Mouse (Mus musculus): Measurements from ENCODE around the gene Ppp1r3e. TPM values are rescaled to one million over a fixed set of nuclear protein-coding genes. Genes with fewer than 3 reads are reported as not detected.

Ppp1r3e gene
- 1.1 TPM for polyA plus RNA-seq (2012; fragmentation: generic; extraction: Trizol)
- long read RNA-seq, experiment 1, partial matches to known transcripts, result 0 of 3 reads
- long read RNA-seq, experiment 1, other reads (novel, unspliced or antisense), result 0 of 3 reads
- long read RNA-seq, experiment 2, partial matches to known transcripts, result 0 of 4 reads
- long read RNA-seq, experiment 2, other reads (novel, unspliced or antisense), result 0 of 4 reads

- Histone ChIP-seq H3K36me3 (ENCODE audit: control insufficient read depth, insufficient read depth) (no peaks in the 10 kb centered on the region), H3K4me3 (ENCODE audit: insufficient read depth, poor library complexity, severe bottlenecking) (peak within 1 kb of the TSS; percentile 48), H3K27me3 (ENCODE audit: control insufficient read depth, insufficient read depth, insufficient read length) (no peaks in the 10 kb centered on the region), H3K79me3 (ENCODE audit: low read depth) (no peaks in the 10 kb centered on the region), H3ac (ENCODE audit: control insufficient read depth, insufficient read length, low read depth) (peak within 1 kb of the TSS; percentile 81), H3K79me2 (ENCODE audit: control insufficient read depth, insufficient read depth) (no peaks in the 10 kb centered on the region)
- TF ChIP-seq FOSL1 (IDR thresholded peaks at IDR 0.05; ENCODE audit: insufficient read depth, low read length, poor library complexity, severe bottlenecking), result no peak
Measured at GRCm38 (mm10) chr14:54877048-54877715, at the start of gene Ppp1r3e. TSS of gene Ppp1r3e (minus strand) at chr14:54877550.

GRCm38 (mm10) chr14:54926401-54927158 is 49.2 kb upstream of the Ppp1r3e start:
- Histone ChIP-seq H3K79me3 (ENCODE audit: low read depth) (no peaks in the 10 kb centered on the region), H3ac (ENCODE audit: control insufficient read depth, insufficient read length, low read depth) (no peak overlapping the region), H3K79me2 (ENCODE audit: control insufficient read depth, insufficient read depth) (no peaks in the 10 kb centered on the region), H3K36me3 (ENCODE audit: control insufficient read depth, insufficient read depth) (no peaks in the 10 kb centered on the region), H3K4me3 (ENCODE audit: insufficient read depth, poor library complexity, severe bottlenecking) (no peak overlapping the region), H3K27me3 (ENCODE audit: control insufficient read depth, insufficient read depth, insufficient read length) (peaks cover 39% of the 10 kb centered on the region)
- TF ChIP-seq MYOG (IDR thresholded peaks at IDR 0.05; ENCODE audit: control insufficient read depth, extremely low read depth, insufficient read length), result no peak

GRCm38 (mm10) chr14:54925349-54926342 is 48.3 kb upstream of the Ppp1r3e start, which contains the start of gene Efs:
TSS of gene Efs (minus strand) at chr14:54926126.
- no peak within 1 kb of the TSS for H3ac ChIP-seq (ENCODE audit: control insufficient read depth, insufficient read length, low read depth)
- H3K79me3 ChIP-seq (ENCODE audit: low read depth), result no peaks in the 10 kb centered on the region
- no peak within 1 kb of the TSS for H3K4me3 ChIP-seq (ENCODE audit: insufficient read depth, poor library complexity, severe bottlenecking)
- no peaks in the 10 kb centered on the region for H3K79me2 ChIP-seq (ENCODE audit: control insufficient read depth, insufficient read depth)
- TF ChIP-seq MYOG (IDR thresholded peaks at IDR 0.05; ENCODE audit: control insufficient read depth, extremely low read depth, insufficient read length) (no peak), MAX (IDR thresholded peaks at IDR 0.05) (no peak), USF1 (IDR thresholded peaks at IDR 0.05; ENCODE audit: low read depth) (no peak), CTCF (IDR thresholded peaks at IDR 0.05; ENCODE audit: control insufficient read depth, insufficient read depth, insufficient read length) (no peak), MYOD1 (IDR thresholded peaks at IDR 0.05; ENCODE audit: control insufficient read depth, insufficient read length, low read depth) (no peak), CEBPB (IDR thresholded peaks at IDR 0.05; ENCODE audit: low read depth) (no peak), FOSL1 (IDR thresholded peaks at IDR 0.05; ENCODE audit: insufficient read depth, low read length, poor library complexity, severe bottlenecking) (no peak)
- H3K36me3 ChIP-seq (ENCODE audit: control insufficient read depth, insufficient read depth), result no peaks in the 10 kb centered on the region
- peaks cover 39% of the 10 kb centered on the region for H3K27me3 ChIP-seq (ENCODE audit: control insufficient read depth, insufficient read depth, insufficient read length)

- Histone ChIP-seq H3ac (ENCODE audit: control insufficient read depth, insufficient read length, low read depth) (no peak overlapping the region), H3K27me3 (ENCODE audit: control insufficient read depth, insufficient read depth, insufficient read length) (peaks cover 40% of the 10 kb centered on the region), H3K4me3 (ENCODE audit: insufficient read depth, poor library complexity, severe bottlenecking) (no peak overlapping the region), H3K79me2 (ENCODE audit: control insufficient read depth, insufficient read depth) (no peaks in the 10 kb centered on the region), H3K79me3 (ENCODE audit: low read depth) (no peaks in the 10 kb centered on the region), H3K36me3 (ENCODE audit: control insufficient read depth, insufficient read depth) (no peaks in the 10 kb centered on the region)
- TF ChIP-seq CEBPB (IDR thresholded peaks at IDR 0.05; ENCODE audit: low read depth) (no peak), MAX (IDR thresholded peaks at IDR 0.05) (no peak), MYOG (IDR thresholded peaks at IDR 0.05; ENCODE audit: control insufficient read depth, extremely low read depth, insufficient read length) (no peak), FOSL1 (IDR thresholded peaks at IDR 0.05; ENCODE audit: insufficient read depth, low read length, poor library complexity, severe bottlenecking) (no peak), CTCF (IDR thresholded peaks at IDR 0.05; ENCODE audit: control insufficient read depth, insufficient read depth, insufficient read length) (no peak), MYOD1 (IDR thresholded peaks at IDR 0.05; ENCODE audit: control insufficient read depth, insufficient read length, low read depth) (no peak), USF1 (IDR thresholded peaks at IDR 0.05; ENCODE audit: low read depth) (no peak)
Measured at GRCm38 (mm10) chr14:54924641-54925348, 47.4 kb upstream of the Ppp1r3e start.

GRCm38 (mm10) chr14:54920076-54920685 is 42.8 kb upstream of the Ppp1r3e start:
- peaks cover 26% of the 10 kb centered on the region for H3K27me3 ChIP-seq (ENCODE audit: control insufficient read depth, insufficient read depth, insufficient read length)
- no peak overlapping the region for H3ac ChIP-seq (ENCODE audit: control insufficient read depth, insufficient read length, low read depth)
- H3K4me3 ChIP-seq (ENCODE audit: insufficient read depth, poor library complexity, severe bottlenecking), result no peak overlapping the region
- no peaks in the 10 kb centered on the region for H3K79me3 ChIP-seq (ENCODE audit: low read depth)
- no peaks in the 10 kb centered on the region for H3K79me2 ChIP-seq (ENCODE audit: control insufficient read depth, insufficient read depth)
- H3K36me3 ChIP-seq (ENCODE audit: control insufficient read depth, insufficient read depth), result no peaks in the 10 kb centered on the region
- TF ChIP-seq MYOG (IDR thresholded peaks at IDR 0.05; ENCODE audit: control insufficient read depth, extremely low read depth, insufficient read length), result no peak
- TF ChIP-seq FOSL1 (IDR thresholded peaks at IDR 0.05; ENCODE audit: insufficient read depth, low read length, poor library complexity, severe bottlenecking), result no peak
- TF ChIP-seq CTCF (IDR thresholded peaks at IDR 0.05; ENCODE audit: control insufficient read depth, insufficient read depth, insufficient read length), result no peak
- TF ChIP-seq MAX (IDR thresholded peaks at IDR 0.05), result no peak
- no peak for TF ChIP-seq MYOD1 (IDR thresholded peaks at IDR 0.05; ENCODE audit: control insufficient read depth, insufficient read length, low read depth)
- no peak for TF ChIP-seq CEBPB (IDR thresholded peaks at IDR 0.05; ENCODE audit: low read depth)
- TF ChIP-seq USF1 (IDR thresholded peaks at IDR 0.05; ENCODE audit: low read depth), result no peak

All from C2C12 (cell line).